13 mouse cellular contexts compared by ENCODE assay signal in the genomic region with DNA sequence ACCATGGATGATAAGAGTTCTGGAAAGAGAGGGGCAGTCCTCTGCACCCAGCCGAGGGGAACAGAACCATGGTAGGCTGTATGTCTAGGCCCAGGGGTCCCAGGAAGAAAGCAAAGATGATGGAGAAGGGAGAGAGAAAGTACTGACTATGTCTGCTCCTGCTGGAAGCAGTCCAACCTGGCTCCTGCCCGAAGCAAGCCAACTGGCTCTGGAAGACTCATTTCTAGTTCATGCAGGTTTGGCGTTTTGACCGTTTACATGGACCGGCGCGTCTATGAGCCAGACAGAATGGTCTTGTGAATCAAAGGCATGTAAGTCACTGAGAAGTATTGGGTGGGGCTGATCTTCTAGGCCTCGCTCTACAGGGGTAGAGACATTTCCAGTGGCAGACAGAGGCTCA.
"Had no signal": no experiment of that assay in that cellular context is flagged by ENCODE, and none has a peak within 500 bp of the region (broad histone marks: within the 10 kb centered on the region; RNA-seq: fewer than 3 reads in every experiment).

No protein-coding gene starts in this region.

- H3K27ac ChIP-seq: limb, embryonic 10.5 days; liver, embryonic 15.5 days; macrophage; neural tube, embryonic 13.5 days had no signal

- H3K27me3 ChIP-seq: liver, embryonic 15.5 days; megakaryocyte, embryonic 14.5 days; neural tube, embryonic 13.5 days had no signal

- H3K4me1 ChIP-seq: liver, embryonic 15.5 days; megakaryocyte, embryonic 14.5 days had no signal

- DNase-seq: kidney, adult 8-10 months; kidney, postnatal 25 days; layer of hippocampus, postnatal 36 days; lung, embryonic 14.5 days; lung, postnatal 10 days; retina, postnatal 1 day; right cerebral cortex, postnatal 25 days; thymus, postnatal 36 days had no signal

- H3K4me3 ChIP-seq: limb, embryonic 10.5 days; liver, embryonic 15.5 days; megakaryocyte, embryonic 14.5 days; neural tube, embryonic 13.5 days had no signal
